Mouse (Mus musculus): ENCODE measurements around the gene Slc8a1. TPM values are rescaled to one million over a fixed set of nuclear protein-coding genes. Genes with fewer than 3 reads are reported as not detected.

Slc8a1 gene
- polyA plus RNA-seq, 1 experiment from 2014 or later, result 22.6 TPM

DNA sequence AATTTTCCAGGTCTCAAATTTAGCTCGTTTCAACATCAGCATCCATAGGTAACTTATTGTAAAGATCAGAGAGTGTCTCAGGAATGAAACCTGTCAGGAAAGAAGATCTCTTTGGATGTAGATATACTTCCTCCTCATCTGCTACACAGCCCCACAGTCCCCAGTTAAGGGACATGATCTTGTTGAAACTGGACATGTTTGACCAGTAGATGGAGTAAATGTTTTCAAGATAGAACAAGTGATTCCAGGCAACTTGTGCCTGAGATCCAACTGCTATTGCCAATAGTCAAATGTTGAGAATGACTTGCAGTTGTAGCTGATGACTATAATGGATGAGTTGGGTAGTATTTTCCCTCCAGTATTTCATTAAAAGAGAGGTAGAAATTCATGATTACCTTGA is 260.8 kb downstream of the Slc8a1 start:
- no peak overlapping the region for H3K9ac ChIP-seq (replicated peaks; ENCODE audit: low read length)
- no peaks in the 10 kb centered on the region for H3K27me3 ChIP-seq (ENCODE audit: control insufficient read depth, insufficient read depth, low read length)
- H3K27ac ChIP-seq (replicated peaks; ENCODE audit: low read depth, low read length), result no peak overlapping the region
- ATAC-seq (ENCODE audit: low FRiP score, low TSS enrichment), result no peak
- peaks cover 11% of the 10 kb centered on the region for H3K4me1 ChIP-seq (ENCODE audit: control insufficient read depth, insufficient read depth, low read length)
- no peak overlapping the region for H3K4me3 ChIP-seq (replicated peaks; ENCODE audit: low read depth, low read length)
- no peak overlapping the region for H3K4me2 ChIP-seq (ENCODE audit: low read length)
- DNase-seq, result no peak
- H3K9me3 ChIP-seq (ENCODE audit: control insufficient read depth, low read length), result no peaks in the 10 kb centered on the region
- WGBS, result 79% methylated on average over 1 of the region's 1 CpGs
- H3K36me3 ChIP-seq (ENCODE audit: control insufficient read depth, insufficient read depth, low read length), result no peaks in the 10 kb centered on the region

DNA sequence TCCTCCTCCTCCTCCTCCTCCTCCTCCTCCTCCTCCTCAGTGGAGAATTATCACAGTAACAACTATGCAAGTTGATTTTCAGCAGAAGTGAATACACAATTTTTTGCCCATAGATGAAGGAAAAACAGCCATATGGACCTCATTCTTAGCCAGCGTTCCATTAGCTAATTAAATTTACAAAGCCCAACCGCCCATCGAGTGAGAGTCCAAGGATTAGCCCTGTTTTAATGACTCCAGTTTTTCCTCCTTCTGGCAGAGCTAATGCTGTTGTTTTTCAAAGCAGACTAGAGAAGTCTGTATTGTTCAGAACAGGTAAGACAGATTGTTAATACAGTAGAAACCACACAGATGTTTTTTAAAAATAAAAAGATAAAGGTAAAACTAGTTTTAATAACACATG is 264.8 kb downstream of the Slc8a1 start:
- Histone ChIP-seq H3K36me3 (ENCODE audit: control insufficient read depth, insufficient read depth, low read length) (no peaks in the 10 kb centered on the region), H3K27ac (replicated peaks; ENCODE audit: low read depth, low read length) (no peak overlapping the region), H3K9ac (replicated peaks; ENCODE audit: low read length) (no peak overlapping the region), H3K4me1 (ENCODE audit: control insufficient read depth, insufficient read depth, low read length) (no peaks in the 10 kb centered on the region), H3K27me3 (ENCODE audit: control insufficient read depth, insufficient read depth, low read length) (no peaks in the 10 kb centered on the region), H3K4me2 (ENCODE audit: low read length) (no peak overlapping the region), H3K9me3 (ENCODE audit: control insufficient read depth, low read length) (no peaks in the 10 kb centered on the region), H3K4me3 (replicated peaks; ENCODE audit: low read depth, low read length) (no peak overlapping the region)
- 51% methylated on average over 3 of the region's 3 CpGs for WGBS
- ATAC-seq (ENCODE audit: low FRiP score, low TSS enrichment) (no peak), DNase-seq (no peak)

DNA sequence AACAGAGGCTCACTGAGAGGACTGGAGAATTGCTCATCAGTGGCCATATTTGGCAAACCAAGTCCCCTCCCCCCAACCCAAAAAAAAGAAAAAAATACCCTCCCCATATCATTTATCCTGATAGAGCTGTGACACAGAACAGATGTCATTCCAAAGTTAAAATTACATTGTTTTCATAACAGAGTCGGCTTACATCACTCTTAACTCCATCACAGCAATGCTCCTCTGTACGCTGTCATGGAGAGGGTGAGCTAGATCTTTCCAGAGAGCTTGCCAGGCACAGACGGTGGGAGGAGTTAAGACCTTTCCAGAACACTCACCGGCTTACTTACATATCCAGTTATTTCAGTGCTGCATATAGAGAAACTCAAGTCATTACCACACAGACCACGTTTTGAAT is 269.2 kb downstream of the Slc8a1 start:
- 87% methylated on average over 5 of the region's 5 CpGs for WGBS
- no peak for DNase-seq
- H3K4me3 ChIP-seq (replicated peaks; ENCODE audit: low read depth, low read length), result no peak overlapping the region
- no peaks in the 10 kb centered on the region for H3K4me1 ChIP-seq (ENCODE audit: control insufficient read depth, insufficient read depth, low read length)
- ATAC-seq (ENCODE audit: low FRiP score, low TSS enrichment), result no peak
- no peaks in the 10 kb centered on the region for H3K36me3 ChIP-seq (ENCODE audit: control insufficient read depth, insufficient read depth, low read length)
- no peak overlapping the region for H3K4me2 ChIP-seq (ENCODE audit: low read length)
- H3K27me3 ChIP-seq (ENCODE audit: control insufficient read depth, insufficient read depth, low read length), result no peaks in the 10 kb centered on the region
- H3K9ac ChIP-seq (replicated peaks; ENCODE audit: low read length), result no peak overlapping the region
- H3K9me3 ChIP-seq (ENCODE audit: control insufficient read depth, low read length), result no peaks in the 10 kb centered on the region
- H3K27ac ChIP-seq (replicated peaks; ENCODE audit: low read depth, low read length), result no peak overlapping the region

DNA sequence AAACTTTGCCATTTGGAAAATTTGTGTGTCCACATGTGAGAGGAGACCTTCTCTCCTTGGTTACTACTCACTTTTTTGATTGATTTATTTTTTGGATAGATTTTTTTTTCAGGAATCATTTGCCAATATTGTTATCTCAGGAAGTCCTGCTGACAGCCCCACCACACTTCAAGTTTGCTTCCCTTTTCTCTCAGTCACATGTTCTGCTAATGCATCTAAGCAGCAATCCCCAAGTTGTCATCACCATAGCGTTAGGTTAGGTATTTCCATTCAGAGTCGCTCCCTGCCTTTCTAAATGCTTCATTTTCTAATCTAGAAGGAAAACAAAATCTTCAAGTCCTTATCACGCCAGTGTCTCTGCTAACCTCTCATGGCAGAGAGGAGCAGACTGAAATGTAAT is 278.8 kb downstream of the Slc8a1 start:
- no peaks in the 10 kb centered on the region for H3K9me3 ChIP-seq (ENCODE audit: control insufficient read depth, low read length)
- no peaks in the 10 kb centered on the region for H3K4me1 ChIP-seq (ENCODE audit: control insufficient read depth, insufficient read depth, low read length)
- no peaks in the 10 kb centered on the region for H3K36me3 ChIP-seq (ENCODE audit: control insufficient read depth, insufficient read depth, low read length)
- H3K4me3 ChIP-seq (replicated peaks; ENCODE audit: low read depth, low read length), result no peak overlapping the region
- H3K27me3 ChIP-seq (ENCODE audit: control insufficient read depth, insufficient read depth, low read length), result no peaks in the 10 kb centered on the region
- no peak overlapping the region for H3K4me2 ChIP-seq (ENCODE audit: low read length)
- no peak for ATAC-seq (ENCODE audit: low FRiP score, low TSS enrichment)
- DNase-seq, result no peak
- no peak overlapping the region for H3K27ac ChIP-seq (replicated peaks; ENCODE audit: low read depth, low read length)
- WGBS, result 77% methylated on average over 3 of the region's 3 CpGs
- H3K9ac ChIP-seq (replicated peaks; ENCODE audit: low read length), result no peak overlapping the region

DNA sequence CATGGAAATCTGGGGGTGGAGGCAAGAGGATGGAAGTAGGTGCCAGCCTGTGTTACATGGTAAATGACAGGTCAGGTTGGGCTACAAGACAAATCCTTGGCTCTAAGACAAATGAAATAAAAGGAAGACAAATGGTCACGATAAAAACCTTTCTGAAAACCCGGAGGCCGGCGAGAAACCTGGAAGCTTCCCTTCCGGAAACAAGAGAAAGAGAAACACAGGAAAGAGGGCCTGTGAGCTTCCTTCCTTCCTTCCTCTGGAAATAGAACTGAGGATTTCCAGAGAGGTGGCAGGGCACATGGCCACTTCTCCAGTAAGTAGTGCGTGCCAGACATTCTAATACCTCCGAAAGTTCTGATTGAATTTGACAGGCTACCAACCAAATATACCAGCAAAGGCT is 282.2 kb downstream of the Slc8a1 start:
- H3K4me1 ChIP-seq (ENCODE audit: control insufficient read depth, insufficient read depth, low read length), result no peaks in the 10 kb centered on the region
- H3K9ac ChIP-seq (replicated peaks; ENCODE audit: low read length), result no peak overlapping the region
- no peak overlapping the region for H3K27ac ChIP-seq (replicated peaks; ENCODE audit: low read depth, low read length)
- no peak overlapping the region for H3K4me2 ChIP-seq (ENCODE audit: low read length)
- no peaks in the 10 kb centered on the region for H3K9me3 ChIP-seq (ENCODE audit: control insufficient read depth, low read length)
- no peaks in the 10 kb centered on the region for H3K36me3 ChIP-seq (ENCODE audit: control insufficient read depth, insufficient read depth, low read length)
- WGBS, result 85% methylated on average over 7 of the region's 7 CpGs
- no peak overlapping the region for H3K4me3 ChIP-seq (replicated peaks; ENCODE audit: low read depth, low read length)
- ATAC-seq (ENCODE audit: low FRiP score, low TSS enrichment) (no peak), DNase-seq (no peak)
- no peaks in the 10 kb centered on the region for H3K27me3 ChIP-seq (ENCODE audit: control insufficient read depth, insufficient read depth, low read length)

DNA sequence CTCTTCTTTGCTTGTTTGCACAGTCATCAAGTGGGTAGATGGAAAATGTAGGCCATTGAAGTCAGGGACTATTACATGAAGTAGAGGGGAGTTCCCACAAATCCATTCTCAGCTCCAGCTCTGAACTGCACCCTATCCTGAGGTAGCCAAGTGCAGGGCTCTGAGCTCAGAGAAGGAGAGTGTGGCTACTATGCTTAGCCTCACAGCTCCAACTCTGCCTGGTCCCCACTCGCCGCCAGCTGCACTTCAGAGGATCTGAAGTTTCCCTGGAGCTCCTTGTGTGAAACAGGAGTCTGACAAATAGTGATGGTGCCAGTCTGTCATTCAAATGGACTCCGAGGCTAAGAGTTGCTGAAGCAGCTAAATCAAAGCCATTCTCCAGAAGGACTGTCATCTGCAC is 282.9 kb downstream of the Slc8a1 start:
- no peaks in the 10 kb centered on the region for H3K27me3 ChIP-seq (ENCODE audit: control insufficient read depth, insufficient read depth, low read length)
- H3K9ac ChIP-seq (replicated peaks; ENCODE audit: low read length), result no peak overlapping the region
- H3K4me2 ChIP-seq (ENCODE audit: low read length), result no peak overlapping the region
- 60% methylated on average over 3 of the region's 3 CpGs for WGBS
- no peak overlapping the region for H3K27ac ChIP-seq (replicated peaks; ENCODE audit: low read depth, low read length)
- no peaks in the 10 kb centered on the region for H3K4me1 ChIP-seq (ENCODE audit: control insufficient read depth, insufficient read depth, low read length)
- no peak for ATAC-seq (ENCODE audit: low FRiP score, low TSS enrichment)
- H3K36me3 ChIP-seq (ENCODE audit: control insufficient read depth, insufficient read depth, low read length), result no peaks in the 10 kb centered on the region
- no peaks in the 10 kb centered on the region for H3K9me3 ChIP-seq (ENCODE audit: control insufficient read depth, low read length)
- no peak for DNase-seq
- H3K4me3 ChIP-seq (replicated peaks; ENCODE audit: low read depth, low read length), result no peak overlapping the region

DNA sequence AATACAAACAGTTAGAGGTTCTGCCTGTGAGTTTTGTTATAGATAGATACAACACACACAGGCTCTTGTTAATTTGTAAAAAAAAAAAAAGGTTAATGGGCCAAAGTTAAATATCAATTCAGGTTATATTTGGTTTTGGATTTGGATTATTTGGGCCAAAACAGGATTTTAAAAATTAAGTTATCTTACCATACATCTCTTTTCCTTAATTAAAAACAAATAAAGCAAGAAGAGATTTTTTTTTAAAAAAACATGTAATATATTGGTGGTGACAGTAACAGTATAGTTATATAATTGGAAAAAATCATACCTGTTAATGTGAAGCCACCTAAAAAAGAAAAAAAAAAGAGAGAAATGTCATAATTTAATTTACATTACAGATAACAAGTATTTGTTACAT is 296.7 kb downstream of the Slc8a1 start, which contains the start of gene Gm11096:
Gene Gm11096 (plus strand): TSS at position 301 of the 400 bp plus-strand sequence.
- Histone ChIP-seq H3K9ac (replicated peaks; ENCODE audit: low read length) (no peak within 1 kb of the TSS), H3K4me2 (ENCODE audit: low read length) (no peak within 1 kb of the TSS), H3K9me3 (ENCODE audit: control insufficient read depth, low read length) (no peaks in the 10 kb centered on the region), H3K4me3 (replicated peaks; ENCODE audit: low read depth, low read length) (no peak within 1 kb of the TSS), H3K27me3 (ENCODE audit: control insufficient read depth, insufficient read depth, low read length) (no peaks in the 10 kb centered on the region), H3K36me3 (ENCODE audit: control insufficient read depth, insufficient read depth, low read length) (no peaks in the 10 kb centered on the region), H3K27ac (replicated peaks; ENCODE audit: low read depth, low read length) (no peak within 1 kb of the TSS), H3K4me1 (ENCODE audit: control insufficient read depth, insufficient read depth, low read length) (no peaks in the 10 kb centered on the region)
- no peak for ATAC-seq (ENCODE audit: low FRiP score, low TSS enrichment)
- DNase-seq, result no peak

DNA sequence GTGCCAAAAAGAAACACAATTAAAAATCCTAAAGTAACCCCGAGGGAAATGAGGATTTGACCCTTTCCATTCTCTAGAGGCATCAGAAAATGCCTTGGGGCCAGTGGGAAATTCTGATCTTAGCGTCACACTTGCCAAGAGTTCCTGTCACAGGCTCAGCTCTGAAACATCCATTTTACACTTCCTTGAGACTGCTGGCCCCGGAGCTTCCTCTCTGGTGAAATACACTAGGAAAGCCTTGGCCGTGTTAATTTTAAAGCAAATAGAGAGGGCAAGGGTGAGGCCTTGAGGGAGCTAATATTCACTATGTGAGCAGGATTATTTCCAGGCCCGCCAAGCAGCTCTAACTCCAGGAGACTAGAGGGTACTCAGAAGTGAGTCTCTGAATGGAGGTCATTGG is 305.0 kb downstream of the Slc8a1 start:
- Histone ChIP-seq H3K9me3 (ENCODE audit: control insufficient read depth, low read length) (no peaks in the 10 kb centered on the region), H3K27me3 (ENCODE audit: control insufficient read depth, insufficient read depth, low read length) (no peaks in the 10 kb centered on the region), H3K27ac (replicated peaks; ENCODE audit: low read depth, low read length) (no peak overlapping the region), H3K4me1 (ENCODE audit: control insufficient read depth, insufficient read depth, low read length) (no peaks in the 10 kb centered on the region), H3K4me2 (ENCODE audit: low read length) (no peak overlapping the region), H3K9ac (replicated peaks; ENCODE audit: low read length) (no peak overlapping the region), H3K36me3 (ENCODE audit: control insufficient read depth, insufficient read depth, low read length) (no peaks in the 10 kb centered on the region), H3K4me3 (replicated peaks; ENCODE audit: low read depth, low read length) (no peak overlapping the region)
- 49% methylated on average over 5 of the region's 5 CpGs for WGBS
- DNase-seq, result no peak
- no peak for ATAC-seq (ENCODE audit: low FRiP score, low TSS enrichment)

DNA sequence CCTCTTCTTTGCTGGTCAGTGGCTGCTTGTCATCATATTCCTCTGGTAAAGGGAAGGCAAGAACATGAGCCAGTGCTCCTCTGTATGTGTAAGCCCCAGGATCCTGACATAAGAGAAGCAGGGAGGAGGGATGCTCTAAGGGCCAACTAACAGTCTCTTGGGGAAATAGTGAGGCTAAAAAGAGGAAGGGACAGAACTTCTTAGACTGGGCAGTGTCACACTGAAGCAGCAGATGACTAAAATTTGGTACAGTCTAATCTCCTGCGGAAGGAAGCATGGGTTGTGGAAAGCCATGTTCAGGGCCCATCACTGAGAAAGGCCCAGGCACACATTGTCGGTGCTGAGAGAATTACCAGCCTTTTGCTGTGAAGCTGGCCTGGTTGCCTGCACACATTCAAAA is 305.4 kb downstream of the Slc8a1 start:
- Histone ChIP-seq H3K36me3 (ENCODE audit: control insufficient read depth, insufficient read depth, low read length) (no peaks in the 10 kb centered on the region), H3K4me1 (ENCODE audit: control insufficient read depth, insufficient read depth, low read length) (no peaks in the 10 kb centered on the region), H3K9ac (replicated peaks; ENCODE audit: low read length) (no peak overlapping the region), H3K9me3 (ENCODE audit: control insufficient read depth, low read length) (no peaks in the 10 kb centered on the region), H3K27me3 (ENCODE audit: control insufficient read depth, insufficient read depth, low read length) (no peaks in the 10 kb centered on the region), H3K27ac (replicated peaks; ENCODE audit: low read depth, low read length) (no peak overlapping the region), H3K4me2 (ENCODE audit: low read length) (no peak overlapping the region), H3K4me3 (replicated peaks; ENCODE audit: low read depth, low read length) (no peak overlapping the region)
- 82% methylated on average over 2 of the region's 2 CpGs for WGBS
- DNase-seq (no peak), ATAC-seq (ENCODE audit: low FRiP score, low TSS enrichment) (no peak)
